Mouse (Mus musculus) cortical plate, adult 2 months (tissue): Measurements from ENCODE around the gene Elf5.

Experiments
- CTCF ChIP-seq: fragments of 200-500 bp; IDR thresholded peaks from 2 replicates; pipeline ENCODE4 v1.5.1; 2011; ENCODE audit warnings: mild to moderate bottlenecking, control low read depth, low read length; ENCODE audit not compliant: insufficient read depth; ENCODE audit errors: extremely low read depth
- POLR2A ChIP-seq: fragments of 200-500 bp; IDR thresholded peaks from 2 replicates; pipeline ENCODE4 v1.6.1; 2011; ENCODE audit warnings: mild to moderate bottlenecking, low read length, control low read depth; ENCODE audit not compliant: insufficient read depth; ENCODE audit errors: extremely low read depth

DNA sequence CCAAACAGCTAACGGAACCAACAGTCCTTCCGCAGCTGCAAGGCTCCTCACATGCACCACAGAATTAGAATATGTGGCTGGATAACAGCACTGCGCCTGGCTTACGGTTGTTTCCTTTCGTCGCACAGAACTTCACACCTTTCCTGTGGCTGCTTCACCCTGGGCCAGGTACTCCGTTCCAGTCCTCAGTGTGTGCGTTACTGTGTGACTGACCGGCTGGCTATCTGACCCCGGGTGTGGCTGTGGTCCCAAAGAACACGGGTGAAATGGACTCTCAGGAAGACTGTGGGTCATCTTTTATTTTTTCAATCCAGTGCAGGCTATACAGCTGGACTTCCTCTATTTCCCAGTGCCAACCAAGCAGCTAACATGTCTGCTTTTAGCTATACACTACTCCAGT is 53.9 kb downstream of the Elf5 start:
- TF ChIP-seq CTCF (no peak), POLR2A (no peak)
